9 mouse cellular contexts compared by ENCODE assay signal in the genomic region with DNA sequence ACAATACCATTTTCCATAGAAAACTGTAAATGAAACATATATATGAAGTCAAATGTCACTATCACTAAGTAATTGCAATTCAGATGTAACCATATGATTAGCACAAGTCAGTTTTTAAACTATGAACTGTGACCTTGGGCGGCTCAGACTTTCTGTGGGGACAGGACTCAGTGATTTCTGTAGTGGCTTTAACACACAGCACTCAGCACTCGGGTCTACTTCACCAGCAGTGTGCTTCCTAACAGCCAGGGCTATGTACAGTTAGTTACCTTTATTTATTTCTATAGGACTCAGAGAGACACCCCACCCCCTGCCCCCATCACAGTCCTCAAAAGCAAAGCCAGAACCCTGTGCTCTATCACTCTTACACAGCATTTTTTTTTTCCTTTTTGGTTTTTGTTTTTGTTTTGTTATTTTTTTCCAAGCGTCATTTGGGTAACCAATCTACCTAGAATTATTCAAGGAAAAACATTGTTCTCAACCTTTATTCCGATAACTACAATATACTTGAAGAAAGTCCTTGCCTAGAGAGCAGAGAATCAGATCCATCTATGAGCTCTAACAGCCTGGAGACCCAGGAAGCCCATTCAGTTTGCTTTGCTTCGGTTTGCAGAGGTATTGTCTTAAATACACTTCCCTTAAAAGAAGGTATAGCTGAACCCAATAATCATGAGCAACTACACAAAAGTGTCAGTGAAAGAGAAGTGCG. TPM values are rescaled to one million over a fixed set of nuclear protein-coding genes. Genes with fewer than 3 reads are reported as not detected.
A peak's percentile ranks its signal among the peaks of the same experiment; 100 is the strongest.
DNase-seq lines count a peak whose midpoint lies in the region; ATAC-seq lines count a peak whose summit lies in the region.
"Had no signal": no experiment of that assay in that cellular context is flagged by ENCODE, and none has a peak within 500 bp of the region (broad histone marks: within the 10 kb centered on the region; RNA-seq: fewer than 3 reads in every experiment).

No protein-coding gene starts in this region.

- H3K27me3 ChIP-seq in embryonic facial prominence, embryonic 11.5 days (ENCODE audit: control insufficient read depth, insufficient read depth, low read length): no peaks in the 10 kb centered on the region
- H3K27me3 ChIP-seq in hindbrain, embryonic 14.5 days (ENCODE audit: control insufficient read depth, insufficient read depth, low read length): no peaks in the 10 kb centered on the region
- H3K27me3 ChIP-seq in midbrain, embryonic 12.5 days: no peaks in the 10 kb centered on the region

- DNase-seq in kidney, adult 9 months: peak; percentile 25
- no peak for DNase-seq in kidney, postnatal 14 days
- no peak for DNase-seq in embryonic facial prominence, embryonic 11.5 days (ENCODE audit: low spot score)
- peak; percentile 43 for DNase-seq in hindbrain, embryonic 14.5 days (ENCODE audit: low spot score)
- DNase-seq in thymus, postnatal 10 days (ENCODE audit: low spot score in 2 of 2): no peak
- DNase-seq in gastrocnemius, postnatal 36 days: no peak
- no peak for DNase-seq in gastrocnemius, postnatal 10 days

- no peaks in the 10 kb centered on the region for H3K36me3 ChIP-seq in embryonic facial prominence, embryonic 11.5 days (replicated peaks; ENCODE audit: control insufficient read depth, insufficient read depth, low read depth, low read length)
- H3K36me3 ChIP-seq in hindbrain, embryonic 14.5 days (replicated peaks; ENCODE audit: control insufficient read depth, insufficient read depth): no peaks in the 10 kb centered on the region
- no peaks in the 10 kb centered on the region for H3K36me3 ChIP-seq in midbrain, embryonic 12.5 days

- 49% methylated on average over 6 of the region's 6 CpGs for WGBS in embryonic facial prominence, embryonic 11.5 days
- WGBS in hindbrain, embryonic 14.5 days: 46% methylated on average over 6 of the region's 6 CpGs
- WGBS in midbrain, embryonic 12.5 days: 41% methylated on average over 6 of the region's 6 CpGs

- no peaks in the 10 kb centered on the region for H3K9me3 ChIP-seq in embryonic facial prominence, embryonic 11.5 days (replicated peaks; ENCODE audit: control insufficient read depth, low read length)
- no peaks in the 10 kb centered on the region for H3K9me3 ChIP-seq in hindbrain, embryonic 14.5 days (ENCODE audit: control insufficient read depth, low read length)
- H3K9me3 ChIP-seq in midbrain, embryonic 12.5 days: no peaks in the 10 kb centered on the region

- H3K9ac ChIP-seq in embryonic facial prominence, embryonic 11.5 days (replicated peaks; ENCODE audit: low read length): peak overlapping the region; percentile 62
- H3K9ac ChIP-seq in hindbrain, embryonic 14.5 days: peak overlapping the region; percentile 72
- H3K9ac ChIP-seq in midbrain, embryonic 12.5 days (replicated peaks): peak overlapping the region; percentile 48

- H3K4me2 ChIP-seq in embryonic facial prominence, embryonic 11.5 days (ENCODE audit: low read depth, low read length): peak overlapping the region; percentile 53
- H3K4me2 ChIP-seq in hindbrain, embryonic 14.5 days (replicated peaks): peak overlapping the region; percentile 66
- H3K4me2 ChIP-seq in midbrain, embryonic 12.5 days (replicated peaks): peak overlapping the region; percentile 56

- intact Hi-C loops in gastrocnemius, postnatal 36 days (cut with DNase I): no loop called here

- peak overlapping the region; percentile 49 for H3K4me3 ChIP-seq in embryonic facial prominence, embryonic 11.5 days (ENCODE audit: low read depth, low read length)
- H3K4me3 ChIP-seq in hindbrain, embryonic 14.5 days (replicated peaks; ENCODE audit: low read length): peak overlapping the region; percentile 55
- peak overlapping the region; percentile 52 for H3K4me3 ChIP-seq in midbrain, embryonic 12.5 days

- ATAC-seq in embryonic facial prominence, embryonic 11.5 days (replicated peaks; ENCODE audit: insufficient number of reproducible peaks, low FRiP score, low TSS enrichment, low read depth): no peak
- ATAC-seq in hindbrain, embryonic 14.5 days (ENCODE audit: low FRiP score): peak; percentile 15; the same call in 1 of the 2 replicates
- peak; percentile 17 for ATAC-seq in midbrain, embryonic 12.5 days (ENCODE audit: low FRiP score, low read depth)

- H3K27ac ChIP-seq in embryonic facial prominence, embryonic 11.5 days (replicated peaks; ENCODE audit: low read depth, low read length): 0 out of 2 replicates have a peak overlapping the region, but pooled peaks have one; percentile 44
- peak overlapping the region; percentile 80 for H3K27ac ChIP-seq in hindbrain, embryonic 14.5 days
- peak overlapping the region; percentile 67 for H3K27ac ChIP-seq in midbrain, embryonic 12.5 days (replicated peaks)

- no peaks in the 10 kb centered on the region for H3K4me1 ChIP-seq in embryonic facial prominence, embryonic 11.5 days (ENCODE audit: control insufficient read depth, insufficient read depth, low read length)
- H3K4me1 ChIP-seq in hindbrain, embryonic 14.5 days (replicated peaks; ENCODE audit: control insufficient read depth, insufficient read depth, low read length): peaks cover 8% of the 10 kb centered on the region
- peaks cover 8% of the 10 kb centered on the region; the same call in 1 of the 2 replicates for H3K4me1 ChIP-seq in midbrain, embryonic 12.5 days

RNA-seq across cellular contexts. Expression of a gene that starts 0.7 kb away (rescaled TPM):
- 4.0 and 4.2 TPM in 2 replicates for polyA plus RNA-seq in embryonic facial prominence, embryonic 11.5 days (2014; fragmentation: Nextera tagmentation; extraction: Ambion mirVana)
- polyA plus RNA-seq in hindbrain, embryonic 14.5 days (2014; fragmentation: Nextera tagmentation; extraction: Ambion mirVana): 10.3 and 11.1 TPM in 2 replicates
- 5.7 and 6.2 TPM in 2 replicates for polyA plus RNA-seq in midbrain, embryonic 12.5 days (2016; fragmentation: Nextera tagmentation; extraction: Ambion mirVana)
- 10 to 100 TPM in 1 of 2 experiments, 1 to 10 TPM in 1; 6.2 to 16.7 TPM for total RNA-seq in gastrocnemius, postnatal 36 days (2021)
- total RNA-seq in gastrocnemius, postnatal 10 days (2021): 1 to 10 TPM; 9.7 to 9.9 TPM
- total RNA-seq: MEL had no signal

Comparison
In these comparisons a context has a peak if more than half of its experiments do, and no peak if none do; other contexts are left out.
1. DNase-seq: peak in kidney, adult 9 months (single experiment) and hindbrain, embryonic 14.5 days (single experiment); none in kidney, postnatal 14 days (single experiment), embryonic facial prominence, embryonic 11.5 days (single experiment), thymus, postnatal 10 days (0 of 2), gastrocnemius, postnatal 36 days (0 of 2) and gastrocnemius, postnatal 10 days (single experiment).
2. Peak in every context shown above with its lines, with median percentiles within 50 percentile points of each other: H3K27ac ChIP-seq, H3K4me2 ChIP-seq, H3K4me3 ChIP-seq and H3K9ac ChIP-seq.